Mouse (Mus musculus) intestine, postnatal 0 days (tissue): ENCODE measurements around the gene Uaca. TPM values are rescaled to one million over a fixed set of nuclear protein-coding genes. Genes with fewer than 3 reads are reported as not detected.

Experiments used
- ATAC-seq: fragments of 200-750 bp; cut with Nextera tagmentation; 2 replicates; pipeline ENCODE4 v1.8.0; 2017; ENCODE audit warnings: mild to moderate bottlenecking, moderate TSS enrichment, moderate library complexity
- H3K27ac ChIP-seq: fragments of 300-500 bp; sonication (generic); 2 replicates; pipeline ENCODE4 v1.5.1; 2014; ENCODE audit warnings: mild to moderate bottlenecking, low read depth, low read length, moderate library complexity
- H3K27me3 ChIP-seq: fragments of 300-500 bp; sonication (generic); replicated peaks from 2 replicates; pipeline ENCODE4 v1.6.1; 2014; ENCODE audit warnings: low read length, mixed read lengths; ENCODE audit not compliant: control insufficient read depth, insufficient read depth
- H3K36me3 ChIP-seq: fragments of 300-500 bp; sonication (generic); 2 replicates; pipeline ENCODE4 v1.6.1; 2014; ENCODE audit warnings: mild to moderate bottlenecking, moderate library complexity; ENCODE audit not compliant: control insufficient read depth, insufficient read depth
- H3K4me1 ChIP-seq: fragments of 300-500 bp; sonication (generic); replicated peaks from 2 replicates; pipeline ENCODE4 v1.6.1; 2014; ENCODE audit warnings: antibody characterized with exemption, low read length, mixed read lengths; ENCODE audit not compliant: control insufficient read depth, insufficient read depth
- H3K4me2 ChIP-seq: fragments of 300-500 bp; sonication (generic); replicated peaks from 2 replicates; pipeline ENCODE4 v1.6.1; 2014; ENCODE audit warnings: low read depth, mild to moderate bottlenecking, moderate library complexity
- H3K4me3 ChIP-seq: fragments of 300-500 bp; sonication (generic); 2 replicates; pipeline ENCODE4 v1.5.1; 2014; ENCODE audit warnings: low read depth, low read length
- H3K9ac ChIP-seq: fragments of 300-500 bp; sonication (generic); 2 replicates; pipeline ENCODE4 v1.6.1; 2014; ENCODE audit warnings: mild to moderate bottlenecking, low read depth, low read length
- H3K9me3 ChIP-seq: fragments of 300-500 bp; sonication (generic); 2 replicates; pipeline ENCODE4 v1.6.1; 2016; ENCODE audit warnings: mixed run types; ENCODE audit not compliant: control insufficient read depth
- CTCF ChIP-seq: sonication (generic); IDR thresholded peaks from 2 replicates; pipeline ENCODE4 v1.5.1; 2016; ENCODE audit warnings: low read depth, mild to moderate bottlenecking, control low read depth, antibody characterized with exemption, moderate library complexity
- WGBS: fragments of 180-500 bp; shearing (Covaris S2); extraction: QIAGEN DNeasy Blood & Tissue Kit; methylation state at CpG from one replicate; pipeline ENCODE4 v1.1.7; 2014; 5-methylcytosine and 5-hydroxymethylcytosine counted together
- polyA plus RNA-seq: library from polyadenylated mRNA; unstranded; fragments of >200 nt; fragmentation: Nextera tagmentation; extraction: Ambion mirVana; gene quantifications from 2 replicates; pipeline ENCODE4 v1.2.1, GENCODE M21; 2015

Gene Uaca
- polyA plus RNA-seq, 1 experiment from 2014 or later = 34.6 TPM

DNA sequence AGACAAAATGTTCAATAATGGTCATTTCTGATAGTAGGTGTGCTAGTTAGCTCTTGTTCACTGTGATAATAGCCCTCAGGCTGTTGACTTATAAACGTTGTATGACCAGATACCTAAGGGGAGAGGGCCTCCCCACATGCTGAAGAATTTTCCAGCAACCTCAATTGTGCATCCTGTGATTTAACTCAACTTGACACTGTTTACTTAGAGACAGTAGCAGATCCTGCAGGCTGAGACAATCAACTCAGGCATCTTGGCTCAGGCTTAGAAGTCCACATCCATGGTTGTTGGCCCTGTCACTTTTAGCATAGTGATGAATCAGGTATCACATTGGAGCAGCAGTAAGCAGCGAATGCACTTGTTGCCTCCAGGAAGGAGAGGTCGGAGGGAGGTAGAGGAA lies 35.7 kb downstream of the Uaca start:
- no peaks in the 10 kb centered on the region for H3K36me3 ChIP-seq
- 36% methylated on average over 3 of the region's 3 CpGs for WGBS
- no peaks in the 10 kb centered on the region for H3K4me1 ChIP-seq
- no peaks in the 10 kb centered on the region for H3K27me3 ChIP-seq
- H3K9ac ChIP-seq = no peak overlapping the region
- H3K27ac ChIP-seq = no peak overlapping the region
- H3K4me3 ChIP-seq = no peak overlapping the region
- ATAC-seq = no peak
- no peak for TF ChIP-seq CTCF
- H3K9me3 ChIP-seq = no peaks in the 10 kb centered on the region
- no peak overlapping the region for H3K4me2 ChIP-seq

DNA sequence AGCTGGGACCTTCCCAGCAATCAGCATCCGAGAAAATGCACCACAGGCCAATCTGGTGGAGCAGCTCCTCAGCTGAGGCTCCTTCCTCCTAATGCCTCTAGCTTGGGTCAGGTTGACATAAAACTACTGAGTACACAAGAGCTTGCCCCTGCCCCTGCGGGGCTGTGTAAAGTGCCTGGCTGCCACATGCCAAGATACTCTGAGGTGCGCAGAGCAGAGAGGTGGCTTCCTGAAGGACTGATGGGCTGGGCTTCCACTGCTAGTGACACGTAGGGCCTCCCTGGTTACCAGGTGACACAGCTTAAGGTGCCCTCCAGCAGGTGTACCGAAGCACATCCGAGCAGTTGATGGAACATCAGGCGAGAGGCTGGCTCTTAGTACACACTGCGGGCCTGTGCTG lies 37.9 kb downstream of the Uaca start:
- H3K4me3 ChIP-seq = no peak overlapping the region
- ATAC-seq = 0 out of 2 replicates have a peak, but pooled peaks have one; percentile 5

DNA sequence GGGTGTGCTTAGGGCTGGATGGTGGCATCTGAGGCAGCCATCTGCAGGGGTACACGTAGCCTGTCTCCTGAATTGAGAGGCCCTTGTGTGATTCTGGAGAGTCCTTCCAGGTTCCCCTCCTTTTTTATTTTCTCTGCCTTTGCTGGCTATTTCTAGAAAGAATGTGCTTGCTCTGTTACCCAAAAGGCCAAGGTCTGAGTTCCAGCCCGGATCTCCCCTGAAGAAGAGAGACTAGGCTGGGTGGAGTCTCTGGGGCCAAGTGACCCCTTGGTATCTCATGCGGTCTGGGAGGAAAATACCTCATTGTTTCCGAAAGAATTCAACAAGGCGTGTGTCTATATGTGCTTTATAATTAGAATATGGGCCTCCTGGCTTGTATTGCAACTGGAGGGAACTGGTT lies 41.8 kb downstream of the Uaca start:
- Histone ChIP-seq H3K4me3 (no peak overlapping the region), H3K4me1 (peaks cover 12% of the 10 kb centered on the region), H3K36me3 (peaks cover 4% of the 10 kb centered on the region; the same call in 1 of the 2 replicates), H3K27me3 (no peaks in the 10 kb centered on the region), H3K4me2 (no peak overlapping the region), H3K9me3 (no peaks in the 10 kb centered on the region), H3K9ac (no peak overlapping the region), H3K27ac (0 out of 2 replicates have a peak overlapping the region, but pooled peaks have one; percentile 3)
- WGBS = 32% methylated on average over 5 of the region's 5 CpGs
- TF ChIP-seq CTCF = no peak
- no peak for ATAC-seq

More for the DNA sequence above, 37.9 kb downstream of the Uaca start:
- Histone ChIP-seq H3K4me2 (no peak overlapping the region), H3K9ac (no peak overlapping the region), H3K9me3 (no peaks in the 10 kb centered on the region), H3K36me3 (0 out of 2 replicates have a peak, but pooled peaks cover 4% of the 10 kb centered on the region), H3K27me3 (no peaks in the 10 kb centered on the region), H3K4me1 (0 out of 2 replicates have a peak, but pooled peaks cover 5% of the 10 kb centered on the region), H3K27ac (no peak overlapping the region)
- 73% methylated on average over 8 of the region's 8 CpGs for WGBS
- TF ChIP-seq CTCF = no peak

DNA sequence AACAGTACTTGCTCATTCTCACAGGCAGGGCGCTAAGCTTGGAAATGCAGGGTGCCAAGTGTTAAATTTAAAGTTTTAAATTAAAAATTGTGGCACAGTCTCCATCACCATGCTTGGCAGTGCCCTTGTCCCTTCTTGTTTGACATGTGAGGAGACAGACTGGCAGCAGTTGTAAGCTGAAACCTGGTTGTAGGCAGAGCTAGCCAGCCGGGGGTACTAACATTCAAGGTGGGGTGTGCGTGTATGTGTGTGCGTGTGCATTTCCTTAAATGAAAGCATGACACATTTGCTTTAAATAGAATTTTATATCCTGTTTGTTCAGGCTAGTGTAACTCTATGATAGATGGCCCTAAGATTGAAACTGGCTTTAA lies 42.7 kb downstream of the Uaca start:
- H3K4me2 ChIP-seq = peak overlapping the region; percentile 21; the same call in 1 of the 2 replicates
- H3K9me3 ChIP-seq = no peaks in the 10 kb centered on the region
- WGBS = 57% methylated on average over 4 of the region's 4 CpGs
- TF ChIP-seq CTCF = no peak
- peaks cover 12% of the 10 kb centered on the region for H3K4me1 ChIP-seq
- H3K27me3 ChIP-seq = no peaks in the 10 kb centered on the region
- 0 out of 2 replicates have a peak overlapping the region, but pooled peaks have one; percentile 21 for H3K27ac ChIP-seq
- H3K36me3 ChIP-seq = peaks cover 4% of the 10 kb centered on the region; the same call in 1 of the 2 replicates
- no peak for ATAC-seq
- H3K9ac ChIP-seq = no peak overlapping the region
- no peak overlapping the region for H3K4me3 ChIP-seq

DNA sequence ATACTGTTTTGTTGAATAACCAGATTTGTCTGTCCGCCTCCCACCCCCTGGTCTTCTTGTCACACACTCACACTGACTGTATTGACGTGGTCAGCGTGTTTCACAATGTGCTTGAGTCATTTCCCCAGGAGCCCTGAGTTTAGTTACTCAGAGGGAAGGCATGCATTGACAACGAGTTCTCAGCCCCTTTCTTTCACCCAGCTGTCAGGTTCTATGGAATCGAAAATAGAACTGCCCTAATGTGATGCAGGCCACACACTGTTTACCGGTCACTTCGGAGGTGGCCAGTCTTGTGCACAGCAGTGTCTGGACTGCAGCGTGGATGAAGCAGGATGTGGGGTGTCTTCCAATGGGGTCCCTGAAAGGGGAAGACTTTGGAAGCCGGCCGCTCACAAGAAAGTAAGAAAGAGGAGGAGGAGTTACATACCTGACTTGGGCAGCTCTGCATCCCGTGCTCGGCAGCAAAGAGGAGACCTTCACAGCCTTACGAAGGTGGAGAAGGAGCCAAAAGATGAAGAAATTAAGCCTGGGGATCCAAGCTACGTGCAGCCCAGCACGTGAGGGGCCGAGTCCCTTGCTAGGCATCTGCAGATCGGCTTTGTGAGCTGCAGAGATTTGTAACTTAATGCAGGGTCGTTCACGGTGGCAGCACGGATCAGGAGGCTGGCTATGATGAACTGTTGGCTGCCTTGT lies 43.3 kb downstream of the Uaca start:
- Histone ChIP-seq H3K4me2 (peak overlapping the region; percentile 52), H3K27ac (peak overlapping the region; percentile 52), H3K9ac (peak overlapping the region; percentile 27; the same call in 1 of the 2 replicates), H3K36me3 (peaks cover 4% of the 10 kb centered on the region; the same call in 1 of the 2 replicates), H3K4me3 (peak overlapping the region; percentile 14; the same call in 1 of the 2 replicates), H3K9me3 (no peaks in the 10 kb centered on the region), H3K27me3 (no peaks in the 10 kb centered on the region), H3K4me1 (peaks cover 12% of the 10 kb centered on the region)
- no peak for TF ChIP-seq CTCF
- WGBS = 25% methylated on average over 20 of the region's 20 CpGs
- peak; percentile 26; the same call in 1 of the 2 replicates for ATAC-seq

DNA sequence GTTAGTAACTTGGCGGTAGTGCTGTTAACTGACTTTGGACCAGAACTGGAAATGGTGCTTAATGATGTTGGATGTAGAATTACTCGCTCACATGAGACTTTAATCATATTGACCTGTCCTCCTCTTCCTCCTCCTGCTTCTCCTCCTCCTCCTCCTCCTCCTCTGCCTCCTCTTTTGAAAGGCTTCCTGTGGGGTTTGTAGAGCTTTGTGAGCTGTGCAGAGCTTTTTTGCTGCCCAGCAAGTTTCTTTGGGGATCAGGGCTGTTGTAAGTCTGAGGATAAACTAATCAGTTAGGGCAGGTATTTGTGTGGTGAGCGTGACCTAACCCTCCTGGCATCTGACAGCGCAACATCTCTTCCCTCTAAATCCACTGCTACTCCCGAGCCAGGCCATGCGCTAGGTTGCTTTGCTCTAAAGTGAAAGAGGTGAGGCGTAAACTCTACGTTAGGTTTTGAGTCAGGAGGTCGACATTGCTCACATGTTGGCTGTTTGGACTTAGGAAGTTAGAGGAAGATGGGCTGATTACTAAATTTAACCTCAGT lies 44.1 kb downstream of the Uaca start:
- H3K9ac ChIP-seq = no peak overlapping the region
- 0 out of 2 replicates have a peak overlapping the region, but pooled peaks have one; percentile 3 for H3K4me3 ChIP-seq
- 43% methylated on average over 9 of the region's 9 CpGs for WGBS
- TF ChIP-seq CTCF = no peak
- ATAC-seq = no peak
- H3K9me3 ChIP-seq = no peaks in the 10 kb centered on the region
- H3K4me2 ChIP-seq = peak overlapping the region; percentile 44
- no peaks in the 10 kb centered on the region for H3K27me3 ChIP-seq
- peaks cover 12% of the 10 kb centered on the region for H3K4me1 ChIP-seq
- peaks cover 4% of the 10 kb centered on the region; the same call in 1 of the 2 replicates for H3K36me3 ChIP-seq
- H3K27ac ChIP-seq = no peak overlapping the region
